Mouse (Mus musculus) adrenal gland, adult (tissue): ENCODE measurements at regions not wholly inside any gene's neighbourhood (a gene's known extent, or its start where the extent isn't known, plus 50 kb on each side); places are given as distances from the start of the nearest gene placed in this dataset.
A peak's percentile ranks its signal among the peaks of the same experiment; 100 is the strongest.

Source experiments
- DNase-seq, 2 experiments: peaks; one replicate each; pipeline ENCODE4 v3.0.0; 2022 to 2023; ENCODE audit warnings: low spot score in 1 of 2; ENCODE audit not compliant: inconsistent age in 2 of 2

DNA sequence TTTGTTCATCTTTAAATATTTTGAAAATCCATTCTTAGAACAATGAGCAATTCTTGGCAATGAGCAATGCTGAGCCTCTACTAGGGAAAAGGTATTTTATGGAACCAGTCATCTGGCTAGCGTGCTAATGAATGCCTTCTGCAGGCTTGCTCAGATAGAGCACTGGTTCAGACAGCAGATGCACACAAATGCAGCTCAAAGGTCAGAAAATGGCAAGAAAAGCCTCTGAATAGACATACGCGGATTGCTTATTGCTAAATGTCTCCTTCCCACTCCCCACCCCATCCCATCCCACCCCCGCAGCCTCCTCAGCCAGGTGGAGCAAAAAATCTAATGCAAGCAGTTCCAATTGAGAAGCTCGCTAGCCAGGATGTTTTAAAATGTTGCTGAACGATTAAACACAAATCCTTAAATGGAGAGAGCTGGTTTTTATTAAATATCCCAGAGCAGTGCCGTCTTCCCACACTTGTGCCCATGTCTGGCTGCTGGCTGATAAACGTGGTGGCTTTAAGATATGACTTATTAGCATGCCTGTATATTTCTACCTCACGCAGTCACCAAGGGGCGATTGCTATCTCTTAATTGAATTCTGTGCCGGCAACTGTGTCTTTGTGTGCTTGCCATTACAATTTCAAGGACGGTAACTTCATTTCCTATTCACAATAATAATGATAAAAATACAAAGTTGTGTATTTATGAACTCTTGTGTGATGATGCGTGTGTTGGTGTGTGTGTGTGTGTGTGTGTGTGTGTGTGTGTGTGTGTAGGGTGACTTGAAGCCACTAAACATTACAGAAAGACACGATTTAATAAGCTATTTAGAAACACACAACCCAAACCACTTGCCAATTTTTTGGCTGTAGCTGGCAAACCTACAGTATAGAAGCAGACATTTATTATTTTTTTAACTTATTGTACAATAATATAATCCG, 192.7 kb upstream of the Pabpc6 start:
- DNase-seq, result no peak

GRCm38 (mm10) chr17:9861346-9861745, 191.8 kb upstream of the Pabpc6 start:
- no peak for DNase-seq

- no peak for DNase-seq
These were observed 179.2 kb upstream of the Pabpc6 start for GRCm38 (mm10) chr17:9848559-9849357.

GRCm38 (mm10) chr17:9845451-9846075, 176.0 kb upstream of the Pabpc6 start:
- peak in 1 of 2 experiments; percentile 38 for DNase-seq

- DNase-seq, result no peak
These were observed 171.6 kb upstream of the Pabpc6 start for GRCm38 (mm10) chr17:9841103-9841502.

DNA sequence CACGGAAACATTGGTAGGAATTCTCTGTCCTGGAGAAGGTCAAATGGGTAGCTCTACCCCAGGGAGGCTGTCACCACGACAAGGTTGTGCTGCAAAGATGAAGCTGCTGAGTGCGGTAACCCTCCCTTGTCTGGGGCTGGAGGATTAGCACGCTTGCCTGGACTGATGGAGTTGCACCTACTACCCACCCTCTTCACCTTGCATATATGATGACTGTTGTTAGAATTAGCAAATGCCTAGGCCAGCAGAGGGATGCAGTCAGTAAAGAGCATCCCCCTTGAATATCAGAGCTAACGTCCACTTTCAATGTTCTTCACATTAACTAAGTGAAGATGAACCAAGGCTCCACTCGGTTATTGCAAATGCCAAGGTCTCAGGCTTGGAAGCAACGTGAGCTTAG, 169.7 kb upstream of the Pabpc6 start:
- peak; percentile 48 to 75 for DNase-seq

GRCm38 (mm10) chr17:9836995-9837842, 167.7 kb upstream of the Pabpc6 start:
- peak; percentile 39 to 58 for DNase-seq

DNA sequence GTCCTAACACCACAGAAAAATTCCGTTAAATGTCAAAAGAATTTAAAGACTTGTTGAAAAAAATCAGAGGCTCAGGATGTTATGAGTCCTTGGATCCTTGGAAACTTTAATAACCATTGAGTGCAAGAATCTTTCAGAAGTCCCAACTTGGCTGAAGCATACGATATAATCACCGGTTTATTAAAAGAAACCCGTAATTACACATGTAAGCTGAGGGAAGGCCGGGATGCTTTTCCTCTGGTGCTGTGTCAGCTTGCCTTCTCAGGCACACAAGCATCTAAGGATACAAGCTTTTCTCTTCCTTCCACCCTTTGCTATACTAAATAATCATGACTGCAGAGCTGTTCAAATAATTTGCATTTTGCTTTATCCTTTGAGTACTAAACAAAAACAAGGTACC, 160.4 kb upstream of the Pabpc6 start:
- no peak for DNase-seq

- no peak for DNase-seq
These were observed 151.8 kb upstream of the Pabpc6 start for GRCm38 (mm10) chr17:9821358-9821757.

- no peak for DNase-seq
These were observed 147.5 kb upstream of the Pabpc6 start for GRCm38 (mm10) chr17:9817056-9817455.

GRCm38 (mm10) chr17:9797069-9797468, 127.6 kb upstream of the Pabpc6 start:
- DNase-seq, result no peak

GRCm38 (mm10) chr17:9796225-9796988, 126.9 kb upstream of the Pabpc6 start:
- no peak for DNase-seq

DNA sequence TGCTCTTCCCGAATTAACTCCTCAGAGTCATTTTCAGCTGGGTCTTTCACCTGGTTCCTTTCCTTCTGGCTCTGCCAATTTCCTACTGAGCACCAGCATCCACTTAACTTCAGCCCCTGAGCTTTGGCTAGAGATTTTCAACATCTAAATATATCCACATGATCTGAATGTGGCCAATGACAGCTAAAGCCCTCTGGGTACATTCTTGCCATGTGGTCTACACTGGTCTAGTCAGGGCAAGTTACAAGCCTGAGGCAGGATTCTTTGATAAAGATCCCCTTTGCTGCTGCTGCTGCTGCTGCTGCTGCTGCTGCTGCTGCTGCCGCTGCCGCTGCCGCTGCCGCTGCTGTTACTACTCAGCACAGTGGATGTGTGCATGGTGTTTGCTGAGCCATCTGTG, 109.3 kb upstream of the Pabpc6 start:
- no peak for DNase-seq

DNA sequence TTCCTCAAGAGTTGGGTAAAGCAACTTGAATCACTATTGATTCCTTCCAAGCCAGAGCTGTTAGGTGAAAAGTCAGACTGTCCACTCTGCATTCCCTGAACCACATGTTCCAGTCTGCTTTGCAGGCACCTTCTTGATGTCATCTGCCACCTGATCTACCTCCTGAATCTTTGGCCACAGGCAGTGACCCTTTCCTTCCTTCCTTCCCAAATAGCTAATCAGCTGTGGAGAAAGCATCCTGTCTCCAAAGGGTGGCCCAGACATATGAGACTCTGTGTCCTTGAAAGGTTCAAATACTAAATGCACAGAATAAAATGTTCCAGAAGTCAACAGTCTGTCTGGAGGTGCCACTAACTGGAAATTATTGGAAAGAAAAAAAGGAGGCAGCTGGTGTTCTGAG, 107.6 kb upstream of the Pabpc6 start:
- DNase-seq, result no peak

GRCm38 (mm10) chr17:9776286-9777016, 106.9 kb upstream of the Pabpc6 start:
- no peak for DNase-seq

GRCm38 (mm10) chr17:9775668-9776151, 106.2 kb upstream of the Pabpc6 start:
- peak in 1 of 2 experiments; percentile 35 for DNase-seq

DNA sequence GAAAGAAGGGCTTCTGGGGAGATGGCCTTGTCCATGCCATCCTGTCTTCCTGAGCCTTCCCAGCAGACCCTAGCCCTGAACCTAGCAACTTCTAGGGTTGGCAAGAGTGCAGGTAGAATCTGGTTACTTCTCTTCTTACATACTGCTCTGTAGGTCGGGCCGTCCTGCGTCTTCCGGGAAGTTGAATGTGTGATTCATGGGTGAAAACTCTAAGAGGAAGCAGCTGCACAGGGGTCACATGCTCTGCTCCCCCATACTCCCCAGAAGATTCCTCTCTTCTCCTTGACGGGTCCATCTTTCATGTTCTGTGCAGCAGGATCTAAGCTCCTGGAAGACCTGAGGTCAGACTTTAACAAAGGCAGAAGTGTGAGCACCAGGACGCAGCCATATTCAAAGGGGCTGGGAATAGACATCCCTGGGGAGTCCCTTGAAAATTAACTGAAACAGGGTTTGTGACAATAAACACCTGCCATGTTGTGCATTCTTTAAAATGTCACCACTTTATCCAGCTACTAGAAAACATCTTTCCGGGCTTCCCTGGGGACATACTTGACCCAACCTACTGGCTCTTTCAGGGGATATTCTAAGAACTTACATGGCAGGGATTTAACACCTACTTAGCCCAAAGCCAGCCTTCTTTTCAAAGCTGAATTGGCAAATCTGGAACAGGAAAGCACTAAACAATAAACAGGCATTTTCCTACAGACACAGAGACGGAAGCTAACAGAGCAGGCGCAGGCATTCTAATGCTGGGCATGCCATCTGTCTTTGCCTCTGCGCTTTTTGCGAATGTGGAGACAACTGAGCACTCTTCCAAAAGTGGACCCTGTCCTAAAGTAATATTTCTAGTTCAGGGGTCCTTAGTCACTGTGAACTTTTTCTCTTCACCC, 105.5 kb upstream of the Pabpc6 start:
- peak in 1 of 2 experiments; percentile 31 for DNase-seq

- no peak for DNase-seq
These were observed 104.2 kb upstream of the Pabpc6 start for GRCm38 (mm10) chr17:9773744-9774143.
